Mouse (Mus musculus) hindbrain, embryonic 11.5 days (tissue): ENCODE data around the gene Fmnl3. TPM values are rescaled to one million over a fixed set of nuclear protein-coding genes. Genes with fewer than 3 reads are reported as not detected.
A peak's percentile ranks its signal among the peaks of the same experiment; 100 is the strongest.

ENCODE experiments used
- ATAC-seq: fragments of 200-750 bp; cut with Nextera tagmentation; 2 replicates; pipeline ENCODE4 v1.8.0; 2017; ENCODE audit warnings: mild to moderate bottlenecking, moderate TSS enrichment, moderate library complexity; ENCODE audit not compliant: low FRiP score
- DNase-seq: peaks from one replicate; pipeline ENCODE4 v3.0.0-alpha.2; 2015; ENCODE audit warnings: low spot score
- H3K27ac ChIP-seq: fragments of 300-500 bp; sonication (generic); 2 replicates; pipeline ENCODE4 v1.5.1; 2014; ENCODE audit warnings: mild to moderate bottlenecking, low read depth, low read length
- H3K27me3 ChIP-seq: fragments of 300-500 bp; sonication (generic); 2 replicates; pipeline ENCODE4 v1.6.1; 2014; ENCODE audit warnings: mild to moderate bottlenecking, low read length, moderate library complexity, mixed read lengths; ENCODE audit not compliant: control insufficient read depth, insufficient read depth
- H3K36me3 ChIP-seq: fragments of 300-500 bp; sonication (generic); 2 replicates; pipeline ENCODE4 v1.6.1; 2014; ENCODE audit warnings: mild to moderate bottlenecking, low read length, moderate library complexity, mixed read lengths; ENCODE audit not compliant: control insufficient read depth, insufficient read depth
- H3K4me1 ChIP-seq: fragments of 300-500 bp; sonication (generic); replicated peaks from 2 replicates; pipeline ENCODE4 v1.6.1; 2014; ENCODE audit warnings: low read length, mixed read lengths; ENCODE audit not compliant: control insufficient read depth, insufficient read depth
- H3K4me2 ChIP-seq: fragments of 300-500 bp; sonication (generic); replicated peaks from 2 replicates; pipeline ENCODE4 v1.6.1; 2014; ENCODE audit warnings: mild to moderate bottlenecking, low read depth, low read length
- H3K4me3 ChIP-seq: fragments of 300-500 bp; sonication (generic); 2 replicates; pipeline ENCODE4 v1.5.1; 2014; ENCODE audit warnings: low read depth, low read length
- H3K9ac ChIP-seq: fragments of 300-500 bp; sonication (generic); 2 replicates; pipeline ENCODE4 v1.6.1; 2014; ENCODE audit warnings: low read depth, low read length
- H3K9me3 ChIP-seq: fragments of 300-500 bp; sonication (generic); 2 replicates; pipeline ENCODE4 v1.6.1; 2016; ENCODE audit warnings: low read length; ENCODE audit not compliant: control insufficient read depth
- WGBS: fragments of 180-500 bp; shearing (Covaris S2); extraction: QIAGEN DNeasy Blood & Tissue Kit; methylation state at CpG from one replicate; pipeline ENCODE4 v1.1.7; 2014; 5-methylcytosine and 5-hydroxymethylcytosine counted together
- polyA plus RNA-seq: library from polyadenylated mRNA; unstranded; fragments of >200 nt; fragmentation: Nextera tagmentation; extraction: Ambion mirVana; gene quantifications from 2 replicates; pipeline ENCODE4 v1.2.1, GENCODE M21; 2014

Gene Fmnl3
- polyA plus RNA-seq, 1 experiment from 2014 or later, result 10.5 TPM

DNA sequence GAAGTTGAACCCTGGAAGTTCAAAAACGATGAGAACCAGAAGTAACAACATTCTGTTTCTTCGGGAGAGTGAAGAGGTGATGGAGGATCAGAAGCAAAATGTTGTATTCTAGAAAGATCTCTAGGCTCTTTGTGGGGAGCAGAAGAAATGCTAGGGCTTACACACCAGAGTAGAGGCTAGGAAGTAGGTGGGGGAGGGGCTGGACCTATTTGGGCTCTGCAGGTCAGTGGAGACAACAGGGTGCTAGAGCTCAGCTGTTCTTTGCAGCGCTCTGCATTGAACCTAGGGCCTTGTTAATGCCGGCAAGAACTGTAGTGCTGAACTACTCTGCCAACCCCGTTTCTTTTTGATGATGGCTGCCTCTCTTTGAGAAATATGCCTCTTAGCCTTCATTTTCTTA lies 74.1 kb downstream of the Fmnl3 start:
- 37% methylated on average over 5 of the region's 5 CpGs for WGBS
- Histone ChIP-seq H3K27me3 (no peaks in the 10 kb centered on the region), H3K9ac (no peak overlapping the region; the same call in 1 of the 2 replicates), H3K9me3 (no peaks in the 10 kb centered on the region), H3K36me3 (no peaks in the 10 kb centered on the region), H3K4me2 (peak overlapping the region; percentile 46; the same call in 1 of the 2 replicates), H3K4me1 (no peaks in the 10 kb centered on the region), H3K4me3 (peak overlapping the region; percentile 68; the same call in 1 of the 2 replicates), H3K27ac (no peak overlapping the region)
- no peak for ATAC-seq
- DNase-seq, result no peak

DNA sequence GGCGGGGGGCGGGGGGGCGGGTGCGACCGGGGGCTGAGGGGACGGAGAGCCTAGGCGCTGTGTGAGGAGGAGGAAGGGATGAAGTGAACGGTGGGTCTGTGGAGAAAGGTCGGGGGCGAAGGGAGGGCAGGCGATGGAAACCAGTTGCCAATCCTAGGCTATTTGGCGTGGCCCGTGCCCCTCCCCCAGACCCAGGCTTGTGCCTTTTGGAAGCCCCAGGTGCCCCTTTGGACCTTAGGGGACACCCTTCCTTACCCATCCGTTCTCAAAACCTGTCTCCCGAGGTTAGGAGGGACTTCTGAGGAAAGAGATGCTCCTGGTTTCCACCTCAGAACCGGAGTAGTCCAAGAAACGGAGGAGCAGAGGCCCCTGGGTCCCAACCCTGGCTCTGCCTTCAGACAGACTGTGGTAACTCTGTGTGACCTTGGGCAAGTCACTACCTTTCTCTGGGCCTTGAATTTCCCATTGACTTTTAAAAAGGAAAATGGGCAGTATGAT lies 74.7 kb downstream of the Fmnl3 start, which contains the start of gene Fam186b:
Gene Fam186b, minus strand, starts transcription at position 405 of the 498 bp plus-strand sequence.
- no peaks in the 10 kb centered on the region for H3K9me3 ChIP-seq
- H3K27ac ChIP-seq, result peak within 1 kb of the TSS; percentile 88
- peak within 1 kb of the TSS; percentile 46 for H3K4me2 ChIP-seq
- H3K36me3 ChIP-seq, result no peaks in the 10 kb centered on the region
- no peaks in the 10 kb centered on the region for H3K4me1 ChIP-seq
- ATAC-seq (peak; percentile 65), DNase-seq (peak; percentile 60)
- H3K27me3 ChIP-seq, result no peaks in the 10 kb centered on the region
- H3K4me3 ChIP-seq, result peak within 1 kb of the TSS; percentile 68
- H3K9ac ChIP-seq, result peak within 1 kb of the TSS; percentile 72
- 3% methylated on average over 14 of the region's 17 CpGs for WGBS

- DNase-seq (peak; percentile 95), ATAC-seq (peak; percentile 97)
- Histone ChIP-seq H3K4me3 (peak within 1 kb of the TSS; percentile 68), H3K27me3 (no peaks in the 10 kb centered on the region), H3K4me1 (no peaks in the 10 kb centered on the region), H3K9ac (peak within 1 kb of the TSS; percentile 72), H3K27ac (peak within 1 kb of the TSS; percentile 88), H3K36me3 (no peaks in the 10 kb centered on the region), H3K4me2 (peak within 1 kb of the TSS; percentile 46), H3K9me3 (no peaks in the 10 kb centered on the region)
- WGBS, result under 1% methylated on average over 58 of the region's 64 CpGs
Measured at GRCm38 (mm10) chr15:99294813-99295374, 75.4 kb downstream of the Fmnl3 start, which contains the start of gene Prpf40b. TSS of gene Prpf40b (plus strand) at chr15:99295087.

GRCm38 (mm10) chr15:99294287-99294686 lies 76.0 kb downstream of the Fmnl3 start:
- Histone ChIP-seq H3K36me3 (no peaks in the 10 kb centered on the region), H3K9me3 (no peaks in the 10 kb centered on the region), H3K4me2 (peak overlapping the region; percentile 46), H3K27ac (no peak overlapping the region), H3K27me3 (no peaks in the 10 kb centered on the region), H3K4me3 (peak overlapping the region; percentile 68), H3K9ac (0 out of 2 replicates have a peak overlapping the region, but pooled peaks have one; percentile 72), H3K4me1 (no peaks in the 10 kb centered on the region)
- no peak for ATAC-seq
- 37% methylated on average over 16 of the region's 16 CpGs for whole genome bisulfite sequencing
- peak; percentile 18 for DNase-seq

DNA sequence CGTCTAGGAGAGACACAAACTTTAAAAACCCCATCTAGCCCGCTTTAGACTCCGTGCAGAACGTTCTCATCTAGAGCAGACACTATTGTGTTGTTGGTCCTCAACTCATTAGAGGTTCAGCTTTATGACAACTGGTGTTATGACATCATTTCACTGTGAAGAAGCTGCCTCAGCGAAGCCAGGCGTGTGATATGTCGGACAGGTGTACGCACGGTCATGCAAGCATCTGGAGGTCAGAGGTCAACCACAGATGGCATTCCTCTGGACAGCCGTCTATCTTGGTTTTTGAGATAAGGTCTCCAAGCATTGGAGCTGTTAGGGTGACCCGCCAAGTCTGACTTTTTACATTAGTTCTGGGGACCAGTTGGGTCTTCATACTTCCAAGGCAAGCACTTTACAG lies 79.7 kb downstream of the Fmnl3 start:
- Histone ChIP-seq H3K4me2 (no peak overlapping the region), H3K9ac (no peak overlapping the region), H3K36me3 (no peaks in the 10 kb centered on the region), H3K9me3 (no peaks in the 10 kb centered on the region), H3K27me3 (no peaks in the 10 kb centered on the region), H3K4me1 (no peaks in the 10 kb centered on the region), H3K4me3 (no peak overlapping the region), H3K27ac (no peak overlapping the region)
- DNase-seq (no peak), ATAC-seq (no peak)
- 91% methylated on average over 11 of the region's 11 CpGs for WGBS

- no peaks in the 10 kb centered on the region for H3K36me3 ChIP-seq
- 54% methylated on average over 8 of the region's 8 CpGs for WGBS
- ATAC-seq (no peak), DNase-seq (no peak)
- H3K27me3 ChIP-seq, result no peaks in the 10 kb centered on the region
- H3K4me3 ChIP-seq, result no peak overlapping the region
- H3K4me2 ChIP-seq, result no peak overlapping the region
- H3K9me3 ChIP-seq, result no peaks in the 10 kb centered on the region
- H3K4me1 ChIP-seq, result no peaks in the 10 kb centered on the region
- H3K9ac ChIP-seq, result no peak overlapping the region
- no peak overlapping the region for H3K27ac ChIP-seq
Measured at GRCm38 (mm10) chr15:99285189-99285535, 85.1 kb downstream of the Fmnl3 start.

DNA sequence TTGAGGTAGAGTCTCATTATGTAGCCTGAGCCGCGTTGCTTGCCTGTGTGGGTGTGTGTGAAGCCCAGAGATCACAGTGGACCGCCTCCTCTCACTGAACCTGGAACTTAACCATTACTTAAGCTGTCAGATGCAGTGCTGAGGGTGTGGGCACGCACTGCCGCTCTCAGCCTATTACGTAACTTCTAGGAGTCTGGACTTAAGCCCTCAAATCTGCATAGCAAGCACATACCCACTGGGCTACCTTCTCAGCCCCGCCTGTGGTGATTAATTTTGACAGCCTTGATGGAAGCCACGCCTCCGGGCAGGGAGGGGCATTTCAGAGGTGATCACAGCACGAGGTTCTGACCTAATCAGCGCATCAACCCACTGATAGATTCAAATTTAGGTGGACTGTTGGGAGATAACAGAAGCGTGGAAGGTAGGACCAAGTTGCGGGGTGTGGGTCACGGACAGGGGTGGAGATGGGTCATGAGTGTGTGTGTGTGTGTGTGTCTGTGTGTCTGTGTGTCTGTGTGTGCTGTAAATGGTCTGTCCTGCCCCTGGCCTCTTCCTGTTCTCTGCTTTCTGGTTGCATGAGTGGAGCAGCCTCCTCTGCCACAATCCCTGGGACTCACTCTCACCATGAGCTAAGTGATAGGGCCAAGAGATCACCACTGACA lies 85.6 kb downstream of the Fmnl3 start:
- DNase-seq (no peak), ATAC-seq (no peak)
- Histone ChIP-seq H3K27me3 (no peaks in the 10 kb centered on the region), H3K36me3 (no peaks in the 10 kb centered on the region), H3K4me2 (no peak overlapping the region), H3K4me3 (no peak overlapping the region), H3K27ac (no peak overlapping the region), H3K4me1 (no peaks in the 10 kb centered on the region), H3K9ac (no peak overlapping the region), H3K9me3 (no peaks in the 10 kb centered on the region)
- 49% methylated on average over 14 of the region's 14 CpGs for WGBS

DNA sequence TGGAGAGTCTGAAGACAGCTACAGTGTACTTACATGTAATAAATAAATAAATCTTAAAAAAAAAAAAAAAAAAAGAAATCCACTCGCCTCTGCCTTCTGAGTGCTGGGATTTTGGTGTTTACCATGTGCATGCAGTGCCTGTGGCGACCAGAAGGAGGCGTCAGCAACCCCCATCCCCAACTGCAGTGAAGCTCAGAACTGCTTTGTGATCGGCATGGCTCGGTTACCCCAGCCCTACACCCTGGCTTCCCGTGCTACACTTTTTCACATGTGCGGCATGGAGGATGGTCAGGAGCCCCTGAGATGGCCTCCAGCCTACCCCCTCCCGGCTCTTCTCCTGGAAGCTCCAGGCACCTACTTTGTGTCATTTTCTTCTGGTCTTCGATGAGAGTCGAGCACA lies 86.8 kb downstream of the Fmnl3 start:
- no peak overlapping the region for H3K9ac ChIP-seq
- peak; percentile 21 for DNase-seq
- no peak for ATAC-seq
- H3K36me3 ChIP-seq, result no peaks in the 10 kb centered on the region
- no peak overlapping the region for H3K4me2 ChIP-seq
- H3K27ac ChIP-seq, result no peak overlapping the region
- no peaks in the 10 kb centered on the region for H3K4me1 ChIP-seq
- no peak overlapping the region for H3K4me3 ChIP-seq
- WGBS, result 67% methylated on average over 10 of the region's 10 CpGs
- H3K27me3 ChIP-seq, result no peaks in the 10 kb centered on the region
- H3K9me3 ChIP-seq, result no peaks in the 10 kb centered on the region

DNA sequence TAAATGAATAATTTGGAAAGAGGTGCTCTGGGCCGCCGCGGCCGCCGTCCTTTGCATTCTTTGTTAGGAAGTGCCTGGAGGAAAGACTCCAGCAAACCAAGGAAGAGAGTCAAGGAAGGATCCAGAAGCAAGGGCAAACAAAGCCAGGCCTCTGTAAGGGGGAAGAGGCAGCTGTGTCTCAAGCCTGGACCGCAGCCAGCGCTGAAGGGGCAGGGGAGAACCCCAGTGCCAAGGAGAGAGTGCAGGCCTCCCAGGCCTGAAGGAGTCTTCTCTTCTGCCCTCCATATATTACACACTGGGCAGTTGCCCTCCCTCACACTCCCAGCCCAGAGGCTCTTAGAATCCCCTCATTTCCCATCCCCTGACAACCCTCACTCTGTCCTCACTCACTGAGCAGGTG lies 92.0 kb downstream of the Fmnl3 start:
- Histone ChIP-seq H3K9me3 (no peaks in the 10 kb centered on the region), H3K27ac (no peak overlapping the region), H3K27me3 (no peaks in the 10 kb centered on the region), H3K4me3 (no peak overlapping the region), H3K4me2 (no peak overlapping the region), H3K9ac (no peak overlapping the region), H3K36me3 (no peaks in the 10 kb centered on the region), H3K4me1 (no peaks in the 10 kb centered on the region)
- no peak for DNase-seq
- WGBS, result 94% methylated on average over 7 of the region's 7 CpGs
- no peak for ATAC-seq
